Mouse (Mus musculus): Measurements from ENCODE around the gene Stt3a. TPM values are rescaled to one million over a fixed set of nuclear protein-coding genes. Genes with fewer than 3 reads are reported as not detected.

The Stt3a gene
- polyA plus RNA-seq, 1 experiment from 2014 or later = 270 TPM

GRCm38 (mm10) chr9:36707304-36707703 lies 60.2 kb downstream of the Stt3a start:
- H3K9me3 ChIP-seq (replicated peaks) = no peaks in the 10 kb centered on the region
- no peaks in the 10 kb centered on the region for H3K27me3 ChIP-seq
- H3K4me3 ChIP-seq (replicated peaks) = no peak overlapping the region
- no peak overlapping the region for H3K4me2 ChIP-seq (replicated peaks)
- H3K36me3 ChIP-seq = peaks cover 2% of the 10 kb centered on the region; the same call in 1 of the 2 replicates
- no peak overlapping the region for H3K9ac ChIP-seq
- WGBS = 86% methylated on average over 6 of the region's 6 CpGs
- no peak for ATAC-seq (ENCODE audit: insufficient number of reproducible peaks, low FRiP score, low TSS enrichment, low read depth)
- H3K27ac ChIP-seq (replicated peaks) = no peak overlapping the region
- no peaks in the 10 kb centered on the region for H3K4me1 ChIP-seq

- H3K4me2 ChIP-seq (replicated peaks) = no peak overlapping the region
- 82% methylated on average over 3 of the region's 3 CpGs for WGBS
- H3K4me1 ChIP-seq = no peaks in the 10 kb centered on the region
- H3K27me3 ChIP-seq = no peaks in the 10 kb centered on the region
- no peaks in the 10 kb centered on the region for H3K9me3 ChIP-seq (replicated peaks)
- no peak overlapping the region for H3K9ac ChIP-seq
- H3K4me3 ChIP-seq (replicated peaks) = no peak overlapping the region
- no peak overlapping the region for H3K27ac ChIP-seq (replicated peaks)
- ATAC-seq (ENCODE audit: insufficient number of reproducible peaks, low FRiP score, low TSS enrichment, low read depth) = no peak
- peaks cover 2% of the 10 kb centered on the region; the same call in 1 of the 2 replicates for H3K36me3 ChIP-seq
Observed at GRCm38 (mm10) chr9:36705923-36706322, 61.6 kb downstream of the Stt3a start.

GRCm38 (mm10) chr9:36694276-36694675 lies 73.2 kb downstream of the Stt3a start:
- H3K4me1 ChIP-seq = no peaks in the 10 kb centered on the region
- no peaks in the 10 kb centered on the region for H3K27me3 ChIP-seq
- H3K36me3 ChIP-seq = no peaks in the 10 kb centered on the region
- H3K9ac ChIP-seq = no peak overlapping the region
- no peak overlapping the region for H3K4me3 ChIP-seq (replicated peaks)
- no peak overlapping the region for H3K4me2 ChIP-seq (replicated peaks)
- no peak overlapping the region for H3K27ac ChIP-seq (replicated peaks)
- no peaks in the 10 kb centered on the region for H3K9me3 ChIP-seq (replicated peaks)
- 95% methylated on average over 10 of the region's 10 CpGs for WGBS
- no peak for ATAC-seq (ENCODE audit: insufficient number of reproducible peaks, low FRiP score, low TSS enrichment, low read depth)

GRCm38 (mm10) chr9:36692920-36693319 lies 74.6 kb downstream of the Stt3a start, which contains the start of gene Acrv1:
Acrv1 (plus strand) TSS chr9:36693220.
- Histone ChIP-seq H3K4me2 (replicated peaks) (no peak within 1 kb of the TSS), H3K4me1 (no peaks in the 10 kb centered on the region), H3K36me3 (no peaks in the 10 kb centered on the region), H3K27me3 (no peaks in the 10 kb centered on the region), H3K27ac (replicated peaks) (no peak within 1 kb of the TSS), H3K9ac (no peak within 1 kb of the TSS), H3K9me3 (replicated peaks) (no peaks in the 10 kb centered on the region), H3K4me3 (replicated peaks) (no peak within 1 kb of the TSS)
- ATAC-seq (ENCODE audit: insufficient number of reproducible peaks, low FRiP score, low TSS enrichment, low read depth) = no peak
- WGBS = 67% methylated on average over 1 of the region's 1 CpGs

GRCm38 (mm10) chr9:36687329-36687728 lies 80.2 kb downstream of the Stt3a start:
- Histone ChIP-seq H3K27me3 (no peaks in the 10 kb centered on the region), H3K36me3 (no peaks in the 10 kb centered on the region), H3K9ac (no peak overlapping the region), H3K4me2 (replicated peaks) (no peak overlapping the region), H3K4me1 (no peaks in the 10 kb centered on the region), H3K4me3 (replicated peaks) (no peak overlapping the region), H3K9me3 (replicated peaks) (no peaks in the 10 kb centered on the region), H3K27ac (replicated peaks) (no peak overlapping the region)
- no peak for ATAC-seq (ENCODE audit: insufficient number of reproducible peaks, low FRiP score, low TSS enrichment, low read depth)

GRCm38 (mm10) chr9:36681424-36681823 lies 86.1 kb downstream of the Stt3a start:
- no peaks in the 10 kb centered on the region for H3K9me3 ChIP-seq (replicated peaks)
- WGBS = 60% methylated on average over 2 of the region's 2 CpGs
- no peak overlapping the region for H3K4me2 ChIP-seq (replicated peaks)
- H3K4me3 ChIP-seq (replicated peaks) = no peak overlapping the region
- no peaks in the 10 kb centered on the region for H3K4me1 ChIP-seq
- no peaks in the 10 kb centered on the region for H3K36me3 ChIP-seq
- ATAC-seq (ENCODE audit: insufficient number of reproducible peaks, low FRiP score, low TSS enrichment, low read depth) = peak; percentile 43; the same call in 1 of the 2 replicates
- H3K27me3 ChIP-seq = no peaks in the 10 kb centered on the region
- H3K27ac ChIP-seq (replicated peaks) = no peak overlapping the region
- H3K9ac ChIP-seq = no peak overlapping the region

Other genes with a start within 250 kb of the Stt3a start
- not detected in 2 replicates for gene Gm5615, start 225.7 kb downstream of the Stt3a start, polyA plus RNA-seq (2015; fragmentation: Nextera tagmentation; extraction: Ambion mirVana)
- gene Gm17689, start 185.0 kb downstream of the Stt3a start, polyA plus RNA-seq (2015; fragmentation: Nextera tagmentation; extraction: Ambion mirVana) = not detected in 2 replicates
- gene A630095E13Rik, start 124.3 kb downstream of the Stt3a start, polyA plus RNA-seq (2015; fragmentation: Nextera tagmentation; extraction: Ambion mirVana) = not detected in 2 replicates
- gene Acrv1, start 74.5 kb downstream of the Stt3a start, polyA plus RNA-seq (2015; fragmentation: Nextera tagmentation; extraction: Ambion mirVana) = not detected in 2 replicates
- 26.8 and 30.4 TPM in 2 replicates for gene Chek1, start 40.6 kb downstream of the Stt3a start, polyA plus RNA-seq (2015; fragmentation: Nextera tagmentation; extraction: Ambion mirVana)
- gene Ei24, start 29.7 kb upstream of the Stt3a start, polyA plus RNA-seq (2015; fragmentation: Nextera tagmentation; extraction: Ambion mirVana) = 101 TPM in 2 replicates
- 48.2 and 53.9 TPM in 2 replicates for gene Fez1, start 54.2 kb upstream of the Stt3a start, polyA plus RNA-seq (2015; fragmentation: Nextera tagmentation; extraction: Ambion mirVana)